Mouse (Mus musculus) left cerebral cortex, adult 18-20 months (tissue): ENCODE results near the gene Gldc. TPM values are rescaled to one million over a fixed set of nuclear protein-coding genes. Genes with fewer than 3 reads are reported as not detected.
A peak's percentile ranks its signal among the peaks of the same experiment; 100 is the strongest.
"Not testable (repeated sequence)": the region's sequence is repeated elsewhere in the genome, so short reads cannot be mapped to it uniquely, and the experiment has no call there.

Experiments used
- DNase-seq, 2 experiments: peaks; one replicate each; pipeline ENCODE4 v3.0.0; 2021 to 2022; ENCODE audit warnings: low spot score in 2 of 2, mixed read lengths in 1 of 2
- long read RNA-seq, 2 experiments: library from polyadenylated mRNA; stranded (forward); transcript quantifications; one replicate each; pipeline ENCODE4 v2.0.0; 2021
- total RNA-seq, 2 experiments: library from RNA; stranded (reverse); gene quantifications; 2 replicates each; pipeline ENCODE4 v1.2.3; 2021

Gldc gene
- total RNA-seq: 10 to 100 TPM; 23.1 to 23.7 TPM
- long read RNA-seq, experiment 1, transcript Gldc-201 (25 exons, 3,767 nt): major isoform, 81 of 94 reads
- long read RNA-seq, experiment 1, partial matches to known transcripts: 5 of 94 reads
- long read RNA-seq, experiment 1, other reads (novel, unspliced or antisense): 8 of 94 reads
- long read RNA-seq, experiment 2, transcript Gldc-201 (25 exons, 3,767 nt): major isoform, 40 of 47 reads
- long read RNA-seq, experiment 2, partial matches to known transcripts: 5 of 47 reads
- long read RNA-seq, experiment 2, other reads (novel, unspliced or antisense): 2 of 47 reads

- peak; percentile 47 to 52 for DNase-seq
These were observed at the start of gene Gldc for GRCm38 (mm10) chr19:30174919-30175571. Gldc (minus strand) TSS chr19:30175429.

GRCm38 (mm10) chr19:30222593-30222992 lies 47.4 kb upstream of the Gldc start:
- not testable (repeated sequence) for DNase-seq

DNA sequence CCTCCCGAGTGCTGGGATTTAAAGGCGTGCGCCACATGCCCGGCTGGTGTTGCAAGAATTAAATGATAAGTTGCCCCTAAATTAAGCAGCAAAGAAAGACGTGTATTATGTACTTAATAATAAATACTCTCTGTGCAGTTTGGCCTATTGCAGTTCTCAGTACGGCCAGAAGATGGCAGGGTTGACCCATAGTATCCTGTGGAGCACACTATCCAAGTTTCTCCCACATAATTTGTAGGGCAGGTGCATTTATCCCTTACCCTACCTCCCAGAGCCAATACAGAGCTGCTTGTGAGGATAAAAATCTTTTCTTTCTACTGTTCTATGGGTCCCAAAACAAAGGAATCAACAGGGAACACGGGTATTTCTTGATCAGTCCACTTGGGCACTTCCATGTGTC lies 42.1 kb upstream of the Gldc start:
- DNase-seq: peak; percentile 55 to 75

- DNase-seq: no peak
These were observed 41.0 kb upstream of the Gldc start for GRCm38 (mm10) chr19:30216186-30216585.

DNA sequence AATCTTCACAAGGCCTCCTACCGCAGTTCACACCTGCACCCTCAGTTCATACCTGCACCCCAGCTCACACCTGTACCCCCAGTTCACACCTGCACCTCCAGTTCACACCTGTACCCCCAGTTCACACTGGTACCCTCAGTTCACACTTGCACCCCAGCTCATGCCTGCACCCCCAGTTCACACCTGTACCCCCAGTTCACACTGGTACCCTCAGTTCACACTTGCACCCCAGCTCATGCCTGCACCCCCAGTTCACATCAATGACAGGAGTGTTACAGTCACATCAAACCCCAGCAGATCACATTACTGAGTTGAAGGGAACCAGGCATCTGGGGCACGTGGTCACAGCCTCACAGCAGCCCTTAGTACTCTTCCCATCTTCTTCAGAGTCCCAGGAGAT lies 40.5 kb upstream of the Gldc start:
- not testable (repeated sequence) for DNase-seq

- no peak for DNase-seq
These were observed 38.8 kb upstream of the Gldc start for GRCm38 (mm10) chr19:30214026-30214425.

GRCm38 (mm10) chr19:30209006-30209405 lies 33.8 kb upstream of the Gldc start:
- not testable (repeated sequence) for DNase-seq

DNA sequence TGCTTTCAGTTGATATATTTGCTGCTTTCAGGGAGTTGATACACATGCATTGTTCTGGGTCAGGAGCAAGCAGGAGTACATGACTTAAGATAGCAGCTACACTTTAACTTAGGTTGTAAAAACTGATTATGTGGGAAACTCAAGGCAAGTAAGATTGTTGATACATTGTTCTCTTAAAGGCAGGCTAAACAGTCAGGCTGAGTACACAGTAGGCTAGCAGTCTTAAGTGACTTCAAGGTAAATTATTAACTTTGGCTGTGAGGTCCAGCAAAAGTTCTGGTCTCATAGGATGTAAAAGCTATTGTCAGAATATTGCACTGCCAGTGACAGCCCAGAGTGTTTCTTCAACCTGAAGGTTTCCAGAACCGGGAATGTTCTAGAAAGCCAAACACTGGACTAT lies 31.8 kb upstream of the Gldc start:
- no peak for DNase-seq

DNA sequence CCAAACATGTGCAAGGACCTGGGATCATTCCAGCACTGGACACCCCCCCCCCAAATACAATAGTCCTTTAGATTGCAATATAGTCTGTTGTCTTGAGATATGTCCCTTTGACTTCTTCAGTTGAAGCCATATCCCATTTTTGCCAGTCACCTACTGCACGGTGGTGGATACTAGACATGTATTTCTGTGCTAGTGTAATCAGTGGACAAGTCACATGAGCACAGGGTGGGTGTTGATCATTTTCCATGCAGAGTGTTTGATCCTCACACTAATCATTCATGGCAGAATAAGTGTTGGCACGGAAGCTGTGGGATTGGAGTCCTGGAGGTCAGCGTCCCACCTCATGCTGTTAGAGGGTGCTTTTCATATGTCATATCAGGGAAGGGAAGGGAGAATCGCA lies 30.6 kb upstream of the Gldc start:
- no peak for DNase-seq

GRCm38 (mm10) chr19:30205159-30205816 lies 30.1 kb upstream of the Gldc start:
- peak; percentile 15 to 50 for DNase-seq

- no peak for DNase-seq
These were observed 26.9 kb upstream of the Gldc start for GRCm38 (mm10) chr19:30202177-30202576.

GRCm38 (mm10) chr19:30194999-30195398 lies 19.8 kb upstream of the Gldc start:
- DNase-seq: no peak

GRCm38 (mm10) chr19:30187232-30187631 lies 12.0 kb upstream of the Gldc start:
- no peak for DNase-seq

- no peak for DNase-seq
These were observed 10.3 kb upstream of the Gldc start for GRCm38 (mm10) chr19:30185536-30185935.

GRCm38 (mm10) chr19:30179979-30180378 lies 4.8 kb upstream of the Gldc start:
- DNase-seq: no peak

DNA sequence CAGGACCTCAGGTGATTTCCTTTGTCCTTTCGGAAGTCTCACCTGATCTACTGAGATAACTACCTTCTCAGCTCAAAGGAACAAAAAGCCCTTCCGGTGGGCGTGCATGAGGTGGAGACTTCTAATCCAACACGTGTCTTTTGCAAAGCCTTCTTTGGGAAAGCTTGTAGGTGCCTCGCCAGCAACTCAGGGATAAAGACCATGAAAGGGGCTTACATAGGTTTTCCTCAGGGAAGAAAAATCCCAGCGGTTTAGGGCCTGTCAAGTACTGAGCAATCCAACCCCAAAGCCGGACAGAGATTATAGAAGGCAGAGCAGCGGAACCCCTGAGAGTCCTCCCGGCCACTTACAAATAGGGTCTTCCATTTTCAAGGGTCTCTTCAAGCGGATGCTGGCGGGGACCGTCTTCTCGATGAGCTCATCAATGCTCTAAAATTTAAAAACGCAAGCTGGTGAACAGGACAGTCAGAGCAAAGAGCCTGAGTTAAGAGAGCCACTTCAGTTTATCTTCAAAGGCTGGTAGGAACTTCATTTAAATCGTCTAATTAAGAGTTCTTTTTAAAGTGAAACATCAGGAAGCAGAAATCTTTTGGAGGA lies 1.1 kb downstream of the Gldc start:
- DNase-seq: no peak

GRCm38 (mm10) chr19:30171346-30172055 lies 3.7 kb downstream of the Gldc start:
- no peak for DNase-seq

- no peak for DNase-seq
These were observed 4.9 kb downstream of the Gldc start for GRCm38 (mm10) chr19:30170319-30170718.

- DNase-seq: no peak
These were observed 8.3 kb downstream of the Gldc start for GRCm38 (mm10) chr19:30166801-30167505.

- no peak for DNase-seq
These were observed 11.0 kb downstream of the Gldc start for GRCm38 (mm10) chr19:30164228-30164627.

DNA sequence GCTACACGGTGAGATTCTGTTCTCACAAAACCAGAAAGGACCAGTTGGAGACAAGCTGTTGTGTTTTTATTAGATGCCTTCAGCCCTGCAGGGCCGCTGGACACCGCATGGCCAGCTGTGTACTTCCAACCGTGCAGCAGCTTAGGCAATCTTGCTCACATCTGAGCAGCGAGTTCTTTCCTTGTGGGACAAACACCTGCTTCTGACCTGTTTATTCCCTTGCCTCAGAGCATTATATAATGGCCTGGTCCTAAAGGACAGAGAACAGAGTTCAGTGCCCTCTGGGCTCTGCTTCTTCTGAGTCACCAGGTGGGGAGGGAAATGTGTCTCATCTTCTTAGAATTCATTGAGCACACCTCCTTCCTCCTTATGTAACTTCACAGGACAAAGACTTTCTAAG lies 12.4 kb downstream of the Gldc start:
- DNase-seq: no peak
